Mouse (Mus musculus) urinary bladder, adult 2 months (tissue): ENCODE data around the gene Cxcr6. TPM values are rescaled to one million over a fixed set of nuclear protein-coding genes. Genes with fewer than 3 reads are reported as not detected.

Source experiments
- DNase-seq: peaks from one replicate; pipeline ENCODE4 v3.0.0; 2022; ENCODE audit warnings: low spot score
- polyA plus RNA-seq: library from polyadenylated mRNA; depleted of rRNA; stranded (reverse); fragments of >200 nt; gene quantifications from 2 replicates; pipeline ENCODE4 v1.2.3, GENCODE M21; 2012; rRNA removed

Cxcr6 gene
- polyA plus RNA-seq, 1 experiment, result 1.4 TPM

GRCm38 (mm10) chr9:123826631-123827030 is 20.4 kb downstream of the Cxcr6 start:
- no peak for DNase-seq

- DNase-seq, result no peak
Measured at GRCm38 (mm10) chr9:123828916-123829315, 22.6 kb downstream of the Cxcr6 start.

GRCm38 (mm10) chr9:123835851-123836250 is 29.6 kb downstream of the Cxcr6 start:
- no peak for DNase-seq

- no peak for DNase-seq
Measured at GRCm38 (mm10) chr9:123840243-123840642, 34.0 kb downstream of the Cxcr6 start.

- no peak for DNase-seq
Measured at GRCm38 (mm10) chr9:123844468-123844867, 38.2 kb downstream of the Cxcr6 start.

GRCm38 (mm10) chr9:123845120-123845519 is 38.8 kb downstream of the Cxcr6 start:
- no peak for DNase-seq

GRCm38 (mm10) chr9:123846490-123846889 is 40.2 kb downstream of the Cxcr6 start:
- no peak for DNase-seq

GRCm38 (mm10) chr9:123849976-123850695 is 43.9 kb downstream of the Cxcr6 start:
- DNase-seq, result no peak

- DNase-seq, result no peak
Measured at GRCm38 (mm10) chr9:123850705-123851061, 44.4 kb downstream of the Cxcr6 start.

GRCm38 (mm10) chr9:123851062-123851712 is 44.9 kb downstream of the Cxcr6 start:
- no peak for DNase-seq

- peak; percentile 83 for DNase-seq
Measured at GRCm38 (mm10) chr9:123851713-123852448, 45.6 kb downstream of the Cxcr6 start, which contains the start of gene Fyco1. Gene Fyco1, minus strand, starts transcription at chr9:123851899.

- DNase-seq, result no peak
Measured at GRCm38 (mm10) chr9:123852449-123853390, 46.4 kb downstream of the Cxcr6 start.

GRCm38 (mm10) chr9:123856836-123857235 is 50.6 kb downstream of the Cxcr6 start:
- DNase-seq, result no peak

Other genes starting within 250 kb of the Cxcr6 start
- gene Slc6a20b, start 173.9 kb upstream of the Cxcr6 start, polyA plus RNA-seq, result 0.03 TPM in 1 of 2 replicates, not detected in the other
- gene Ccr9, start 128.0 kb upstream of the Cxcr6 start, polyA plus RNA-seq, result 0.12 and 0.14 TPM in 2 replicates
- 0.13 and 0.15 TPM in 2 replicates for gene Slc6a20a, start 127.6 kb upstream of the Cxcr6 start, polyA plus RNA-seq
- 19.8 and 23.1 TPM in 2 replicates for gene Lztfl1, start 88.8 kb upstream of the Cxcr6 start, polyA plus RNA-seq
- 12.8 and 24.5 TPM in 2 replicates for gene Fyco1, start 45.4 kb downstream of the Cxcr6 start, polyA plus RNA-seq
- 0.60 and 0.80 TPM in 2 replicates for gene Xcr1, start 55.6 kb downstream of the Cxcr6 start, polyA plus RNA-seq
- 3.0 and 3.8 TPM in 2 replicates for gene Ccr1, start 162.2 kb downstream of the Cxcr6 start, polyA plus RNA-seq
- gene Ccr1l1, start 171.9 kb downstream of the Cxcr6 start, polyA plus RNA-seq, result 0.17 and 0.37 TPM in 2 replicates
- gene Ccr3, start 215.5 kb downstream of the Cxcr6 start, polyA plus RNA-seq, result 0.32 and 0.38 TPM in 2 replicates